Mouse (Mus musculus) lung, embryonic 16.5 days (tissue): ENCODE data around the gene Lrrc10b. TPM values are rescaled to one million over a fixed set of nuclear protein-coding genes. Genes with fewer than 3 reads are reported as not detected.

Experiments
- ATAC-seq: fragments of 200-750 bp; cut with Nextera tagmentation; 2 replicates; pipeline ENCODE4 v1.8.0; 2017; ENCODE audit warnings: low read depth, mild to moderate bottlenecking, moderate library complexity
- H3K27ac ChIP-seq: fragments of 300-500 bp; sonication (generic); 2 replicates; pipeline ENCODE4 v1.5.1; 2014; ENCODE audit warnings: mild to moderate bottlenecking, control low read depth, low read length
- H3K27me3 ChIP-seq: fragments of 300-500 bp; sonication (generic); 2 replicates; pipeline ENCODE4 v1.6.1; 2014; ENCODE audit warnings: low read depth, low read length, mixed read lengths; ENCODE audit not compliant: control insufficient read depth, insufficient read depth
- H3K36me3 ChIP-seq: fragments of 300-500 bp; sonication (generic); 2 replicates; pipeline ENCODE4 v1.6.1; 2014; ENCODE audit warnings: low read length; ENCODE audit not compliant: control insufficient read depth, insufficient read depth
- H3K4me1 ChIP-seq: fragments of 300-500 bp; sonication (generic); replicated peaks from 2 replicates; pipeline ENCODE4 v1.6.1; 2014; ENCODE audit warnings: low read length, mixed read lengths; ENCODE audit not compliant: control insufficient read depth, insufficient read depth
- H3K4me2 ChIP-seq: fragments of 300-500 bp; sonication (generic); 2 replicates; pipeline ENCODE4 v1.6.1; 2014; ENCODE audit warnings: low read depth, low read length, control low read depth
- H3K4me3 ChIP-seq: fragments of 300-500 bp; sonication (generic); 2 replicates; pipeline ENCODE4 v1.5.1; 2014; ENCODE audit warnings: mild to moderate bottlenecking, low read length, control low read depth
- H3K9ac ChIP-seq: fragments of 300-500 bp; sonication (generic); 2 replicates; pipeline ENCODE4 v1.6.1; 2014; ENCODE audit warnings: low read length, control low read depth
- H3K9me3 ChIP-seq: fragments of 300-500 bp; sonication (generic); 2 replicates; pipeline ENCODE4 v1.6.1; 2016; ENCODE audit warnings: low read length; ENCODE audit not compliant: control insufficient read depth
- WGBS: fragments of 180-500 bp; shearing (Covaris S2); extraction: QIAGEN DNeasy Blood & Tissue Kit; methylation state at CpG from one replicate; pipeline ENCODE4 v1.1.7; 2014; 5-methylcytosine and 5-hydroxymethylcytosine counted together
- polyA plus RNA-seq: library from polyadenylated mRNA; unstranded; fragments of >200 nt; fragmentation: Nextera tagmentation; extraction: Ambion mirVana; gene quantifications from 2 replicates; pipeline ENCODE4 v1.2.1, GENCODE M21; 2015

The Lrrc10b gene
- 0.52 and 0.73 TPM in 2 replicates for polyA plus RNA-seq

- WGBS, result under 1% methylated on average over 81 of the region's 96 CpGs
- H3K9ac ChIP-seq, result peak within 1 kb of the TSS; percentile 60
- peak within 1 kb of the TSS; percentile 94 for H3K4me2 ChIP-seq
- no peak within 1 kb of the TSS for H3K27ac ChIP-seq
- peaks cover 28% of the 10 kb centered on the region for H3K4me1 ChIP-seq
- peak within 1 kb of the TSS; percentile 56 for H3K4me3 ChIP-seq
- H3K9me3 ChIP-seq, result no peaks in the 10 kb centered on the region
- H3K27me3 ChIP-seq, result peaks cover 53% of the 10 kb centered on the region
- no peaks in the 10 kb centered on the region for H3K36me3 ChIP-seq
- ATAC-seq, result peak; percentile 64
Measured at GRCm38 (mm10) chr19:10456752-10457483, at the start of gene Lrrc10b. TSS of gene Lrrc10b (minus strand) at chr19:10457473.

DNA sequence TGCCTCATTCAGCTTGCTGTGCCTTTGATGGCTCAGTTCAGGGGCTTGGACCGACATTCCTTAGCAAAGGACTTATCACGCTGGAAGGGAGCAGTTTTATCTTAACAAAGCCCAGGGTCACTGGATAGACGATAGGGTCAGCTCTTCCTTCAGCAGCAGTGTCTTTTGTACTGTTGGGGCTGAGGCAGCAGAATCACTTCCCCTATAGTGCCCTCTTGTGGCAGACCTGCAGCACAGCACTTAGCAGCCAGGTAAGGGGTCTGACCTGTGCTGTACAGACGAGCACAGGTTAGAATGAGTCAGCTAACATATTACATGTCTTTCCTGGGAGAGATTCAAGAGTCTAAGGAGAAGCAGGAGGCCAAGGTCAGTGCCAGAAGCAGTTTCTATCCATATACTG, 45.3 kb upstream of the Lrrc10b start:
- Histone ChIP-seq H3K4me1 (no peaks in the 10 kb centered on the region), H3K9ac (no peak overlapping the region), H3K4me2 (no peak overlapping the region), H3K9me3 (no peaks in the 10 kb centered on the region), H3K27ac (no peak overlapping the region), H3K27me3 (no peaks in the 10 kb centered on the region), H3K36me3 (peaks cover 10% of the 10 kb centered on the region), H3K4me3 (no peak overlapping the region)
- ATAC-seq, result peak; percentile 47; the same call in 1 of the 2 replicates
- WGBS, result 8% methylated on average over 4 of the region's 4 CpGs

DNA sequence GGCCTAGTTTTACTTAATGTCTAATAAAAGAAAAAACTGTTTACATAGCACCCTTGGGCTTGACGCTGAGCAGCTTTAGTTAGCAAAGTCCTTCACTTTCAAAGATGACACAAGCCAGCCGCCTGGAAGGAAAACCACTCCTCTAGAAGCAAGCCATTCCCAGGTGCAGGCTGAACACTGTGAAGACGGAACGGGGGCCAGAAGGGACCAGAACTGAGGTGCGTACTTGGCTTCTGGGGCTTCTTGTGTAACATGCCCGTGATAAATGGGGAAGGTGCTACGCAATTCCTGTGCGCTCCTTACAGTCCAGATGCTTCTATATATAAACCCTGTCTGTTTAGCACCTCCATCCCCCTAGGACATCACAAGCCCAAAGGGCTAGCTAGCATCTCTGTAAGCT, 43.3 kb upstream of the Lrrc10b start:
- WGBS, result 81% methylated on average over 8 of the region's 8 CpGs
- no peak for ATAC-seq

DNA sequence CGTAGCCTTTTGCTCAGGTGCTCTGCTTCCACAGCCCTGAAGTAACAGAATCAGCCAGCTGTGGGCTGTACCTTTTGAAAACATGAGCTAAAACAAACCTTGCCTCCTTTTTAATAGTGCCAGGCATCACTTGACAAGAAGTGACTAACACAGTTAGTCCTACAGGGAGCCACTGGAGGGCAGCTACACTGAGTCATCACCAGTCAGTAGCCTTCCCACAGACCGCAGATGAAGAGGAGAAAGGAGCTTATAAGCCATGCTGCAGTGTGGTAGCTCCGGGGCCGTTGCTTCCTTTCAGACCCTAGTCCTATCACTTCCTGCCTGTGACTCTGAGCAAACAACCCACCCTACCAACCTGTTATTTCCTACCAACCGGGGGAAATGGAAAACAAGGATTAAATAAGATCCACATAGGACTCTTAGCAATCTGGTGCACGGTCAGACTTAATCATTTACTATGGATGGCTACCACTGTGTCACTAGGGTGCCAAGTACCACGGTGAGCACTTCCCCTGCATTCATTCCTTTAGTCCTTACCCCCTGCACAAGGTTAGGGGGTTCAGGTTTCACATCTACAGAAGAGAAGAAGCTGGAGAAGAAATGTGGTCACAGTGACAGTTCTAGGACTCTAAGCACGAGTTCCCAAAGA, 40.4 kb upstream of the Lrrc10b start:
- no peak overlapping the region for H3K4me2 ChIP-seq
- 41% methylated on average over 8 of the region's 8 CpGs for WGBS
- no peaks in the 10 kb centered on the region for H3K4me1 ChIP-seq
- H3K27ac ChIP-seq, result no peak overlapping the region
- no peak overlapping the region for H3K4me3 ChIP-seq
- H3K9me3 ChIP-seq, result no peaks in the 10 kb centered on the region
- no peak for ATAC-seq
- no peaks in the 10 kb centered on the region for H3K27me3 ChIP-seq
- H3K9ac ChIP-seq, result no peak overlapping the region
- H3K36me3 ChIP-seq, result peaks cover 7% of the 10 kb centered on the region

More for the DNA sequence above, 43.3 kb upstream of the Lrrc10b start:
- peaks cover 10% of the 10 kb centered on the region for H3K36me3 ChIP-seq
- no peak overlapping the region for H3K4me2 ChIP-seq
- no peak overlapping the region for H3K9ac ChIP-seq
- H3K4me1 ChIP-seq, result no peaks in the 10 kb centered on the region
- H3K4me3 ChIP-seq, result no peak overlapping the region
- no peaks in the 10 kb centered on the region for H3K9me3 ChIP-seq
- no peak overlapping the region for H3K27ac ChIP-seq
- no peaks in the 10 kb centered on the region for H3K27me3 ChIP-seq

GRCm38 (mm10) chr19:10496976-10497375, 39.7 kb upstream of the Lrrc10b start:
- Histone ChIP-seq H3K4me1 (no peaks in the 10 kb centered on the region), H3K36me3 (peaks cover 6% of the 10 kb centered on the region), H3K4me3 (no peak overlapping the region), H3K9me3 (no peaks in the 10 kb centered on the region), H3K4me2 (no peak overlapping the region), H3K27me3 (no peaks in the 10 kb centered on the region), H3K9ac (no peak overlapping the region), H3K27ac (no peak overlapping the region)
- no peak for ATAC-seq
- WGBS, result 67% methylated on average over 2 of the region's 2 CpGs

DNA sequence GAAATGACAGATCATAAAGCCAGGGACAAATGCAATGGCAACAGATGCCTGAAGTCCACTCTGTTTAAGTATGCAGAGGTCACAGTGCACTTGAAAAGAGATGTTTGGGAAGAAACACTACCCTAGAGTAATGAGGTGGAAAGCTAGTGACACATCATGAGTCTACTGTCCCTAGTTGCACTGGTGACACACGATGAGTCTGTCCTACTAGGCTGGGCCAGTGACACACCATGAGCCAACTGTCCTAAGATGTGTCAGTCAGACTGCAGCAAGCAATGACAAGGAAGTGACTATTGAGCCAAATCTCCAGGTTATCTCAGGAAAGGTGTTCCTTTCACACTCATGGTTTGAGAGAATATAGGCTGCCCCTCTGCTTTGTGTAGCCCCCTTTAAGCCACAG, 38.4 kb upstream of the Lrrc10b start:
- no peaks in the 10 kb centered on the region for H3K36me3 ChIP-seq
- H3K9ac ChIP-seq, result no peak overlapping the region
- 68% methylated on average over 1 of the region's 1 CpGs for WGBS
- no peaks in the 10 kb centered on the region for H3K4me1 ChIP-seq
- no peak overlapping the region for H3K4me3 ChIP-seq
- H3K9me3 ChIP-seq, result no peaks in the 10 kb centered on the region
- ATAC-seq, result no peak
- H3K4me2 ChIP-seq, result no peak overlapping the region
- no peaks in the 10 kb centered on the region for H3K27me3 ChIP-seq
- no peak overlapping the region for H3K27ac ChIP-seq

DNA sequence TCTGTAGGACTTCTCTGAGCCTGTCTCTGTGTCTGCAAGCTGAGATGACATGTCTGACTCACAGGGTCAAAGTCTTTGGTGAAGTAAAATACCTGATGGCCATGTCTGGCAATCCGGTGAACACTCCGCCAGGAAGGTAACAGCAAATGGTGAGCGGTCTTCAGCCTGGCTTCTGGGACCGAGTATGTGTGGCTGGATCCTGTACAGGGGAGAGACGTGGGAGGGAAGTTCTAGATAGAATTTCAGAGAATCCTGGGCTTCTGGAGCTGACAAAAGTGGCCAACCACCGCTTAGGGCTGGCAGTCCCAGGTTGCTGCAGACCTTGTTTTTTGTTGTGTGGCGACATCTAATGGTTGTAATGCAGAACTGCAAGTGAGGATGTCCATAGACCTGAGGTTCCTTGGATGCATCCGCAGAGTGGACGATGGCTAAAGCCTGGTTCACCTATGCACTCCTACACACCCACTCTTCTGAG, 29.0 kb upstream of the Lrrc10b start:
- peak; percentile 84 for ATAC-seq

DNA sequence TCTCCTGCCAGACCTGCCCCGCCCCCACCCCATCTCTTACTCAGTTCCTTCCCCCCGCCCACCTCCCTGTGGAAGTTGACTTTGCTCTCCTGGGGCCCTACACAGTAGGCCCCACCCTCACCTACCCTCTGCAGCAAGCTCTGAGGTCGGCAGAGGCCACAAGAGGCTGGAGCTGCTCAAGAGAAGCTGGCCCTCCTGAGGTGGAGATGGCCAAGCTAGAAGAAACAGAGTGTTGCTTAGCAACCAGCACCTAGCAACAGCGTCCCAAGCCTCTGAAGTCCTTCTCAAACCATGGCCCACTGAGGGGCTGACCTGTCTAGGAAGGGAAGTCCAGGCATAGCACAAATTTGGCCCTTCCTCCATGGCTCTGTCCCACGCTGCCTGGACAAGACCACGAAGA, 25.4 kb upstream of the Lrrc10b start, which contains the start of gene Ppp1r32:
Ppp1r32 (minus strand) TSS at position 226 of the 400 bp plus-strand sequence.
- H3K4me3 ChIP-seq, result no peak within 1 kb of the TSS
- no peaks in the 10 kb centered on the region for H3K9me3 ChIP-seq
- 26% methylated on average over 6 of the region's 6 CpGs for WGBS
- H3K27me3 ChIP-seq, result no peaks in the 10 kb centered on the region
- ATAC-seq, result peak; percentile 59
- H3K4me1 ChIP-seq, result no peaks in the 10 kb centered on the region
- no peak within 1 kb of the TSS for H3K4me2 ChIP-seq
- H3K36me3 ChIP-seq, result no peaks in the 10 kb centered on the region
- no peak within 1 kb of the TSS for H3K9ac ChIP-seq
- no peak within 1 kb of the TSS for H3K27ac ChIP-seq

More for the DNA sequence above, 29.0 kb upstream of the Lrrc10b start:
- no peak overlapping the region for H3K9ac ChIP-seq
- H3K36me3 ChIP-seq, result no peaks in the 10 kb centered on the region
- WGBS, result 19% methylated on average over 9 of the region's 9 CpGs
- H3K4me2 ChIP-seq, result no peak overlapping the region
- no peak overlapping the region for H3K27ac ChIP-seq
- no peaks in the 10 kb centered on the region for H3K9me3 ChIP-seq
- H3K4me1 ChIP-seq, result no peaks in the 10 kb centered on the region
- no peak overlapping the region for H3K4me3 ChIP-seq
- H3K27me3 ChIP-seq, result no peaks in the 10 kb centered on the region

GRCm38 (mm10) chr19:10479541-10479940, 22.3 kb upstream of the Lrrc10b start:
- no peak overlapping the region for H3K9ac ChIP-seq
- H3K4me3 ChIP-seq, result no peak overlapping the region
- 49% methylated on average over 4 of the region's 4 CpGs for WGBS
- H3K36me3 ChIP-seq, result no peaks in the 10 kb centered on the region
- no peak overlapping the region for H3K27ac ChIP-seq
- no peaks in the 10 kb centered on the region for H3K4me1 ChIP-seq
- H3K27me3 ChIP-seq, result no peaks in the 10 kb centered on the region
- H3K9me3 ChIP-seq, result no peaks in the 10 kb centered on the region
- ATAC-seq, result no peak
- H3K4me2 ChIP-seq, result no peak overlapping the region
